Mouse (Mus musculus) lung, adult 18-20 months (tissue): Measurements from ENCODE around the gene Paqr9.

ENCODE experiments used
- DNase-seq, 2 experiments: peaks; one replicate each; pipeline ENCODE4 v3.0.0; 2022; ENCODE audit warnings: mixed read lengths in 2 of 2

Paqr9 gene

GRCm38 (mm10) chr9:95546679-95547078, 12.8 kb upstream of the Paqr9 start:
- no peak for DNase-seq

GRCm38 (mm10) chr9:95549626-95550411, 9.6 kb upstream of the Paqr9 start:
- no peak for DNase-seq

GRCm38 (mm10) chr9:95550856-95551774, 8.3 kb upstream of the Paqr9 start:
- DNase-seq, result no peak

- DNase-seq, result no peak
These were observed 7.2 kb upstream of the Paqr9 start for GRCm38 (mm10) chr9:95552175-95552705.

- no peak for DNase-seq
These were observed 4.9 kb upstream of the Paqr9 start for GRCm38 (mm10) chr9:95554231-95555221.

DNA sequence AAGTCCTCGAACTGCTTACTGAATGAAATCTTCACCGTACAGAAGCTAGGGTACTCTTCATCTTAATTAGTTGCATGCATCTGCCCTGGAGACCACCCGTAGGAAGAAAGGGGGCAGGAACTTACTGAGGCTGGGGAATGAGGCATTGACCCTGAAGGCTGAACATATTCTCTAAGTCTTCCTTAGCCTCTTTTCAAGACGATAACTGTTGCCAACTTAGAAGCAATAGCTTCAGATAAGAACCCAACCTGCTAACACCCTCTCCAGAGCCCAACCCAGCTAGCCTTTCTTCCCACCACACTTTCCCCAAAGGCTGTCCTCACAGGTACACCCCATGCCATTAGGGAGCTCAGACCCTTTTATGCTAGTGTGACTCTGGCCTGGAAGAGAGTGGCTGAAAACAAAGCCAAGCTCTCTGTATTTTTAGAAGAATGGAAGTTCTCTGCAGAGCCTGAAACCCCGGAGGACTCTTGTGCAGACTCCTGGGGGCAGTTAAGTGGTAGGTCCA, 4.2 kb upstream of the Paqr9 start:
- DNase-seq, result no peak

DNA sequence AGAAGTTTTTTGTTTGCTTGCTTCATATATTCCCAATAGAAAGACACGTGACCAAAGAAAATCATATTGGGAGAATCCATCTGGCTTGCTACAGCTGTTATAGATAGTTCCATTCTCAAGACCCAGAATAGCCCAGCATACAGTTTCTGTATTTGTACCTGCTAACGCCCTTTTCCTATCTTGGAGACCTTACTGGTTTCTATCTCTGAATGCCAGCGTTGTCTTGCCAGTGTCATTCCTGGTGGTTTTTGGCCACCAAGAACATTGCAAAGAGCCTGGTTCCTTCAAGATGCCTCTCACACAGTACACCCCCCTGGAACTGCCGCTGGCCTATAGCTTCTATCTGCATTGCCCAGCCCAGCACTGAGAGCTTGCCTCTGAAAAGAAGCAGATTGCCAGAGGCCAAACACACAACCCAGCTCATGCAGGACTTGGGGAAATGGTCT, 3.4 kb upstream of the Paqr9 start:
- DNase-seq, result no peak

DNA sequence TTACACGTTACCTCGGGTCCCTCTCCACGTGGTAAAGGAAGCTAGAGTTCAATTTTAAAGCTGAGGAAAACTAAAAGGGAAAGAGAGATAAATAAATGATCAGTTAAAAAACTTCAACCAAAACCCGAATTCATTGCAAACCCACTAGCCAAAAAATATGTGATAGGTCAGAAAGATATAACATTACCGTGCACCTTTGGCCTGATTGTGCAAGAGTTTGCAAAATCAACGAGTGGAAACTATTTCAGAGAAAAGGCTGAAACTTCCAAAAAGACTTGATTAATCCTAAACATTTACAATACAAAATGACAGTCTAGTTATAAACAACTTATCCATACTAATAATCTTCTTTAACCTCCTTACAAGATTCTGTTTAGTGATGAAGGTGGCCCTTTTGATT, 1.7 kb upstream of the Paqr9 start:
- DNase-seq, result no peak

DNA sequence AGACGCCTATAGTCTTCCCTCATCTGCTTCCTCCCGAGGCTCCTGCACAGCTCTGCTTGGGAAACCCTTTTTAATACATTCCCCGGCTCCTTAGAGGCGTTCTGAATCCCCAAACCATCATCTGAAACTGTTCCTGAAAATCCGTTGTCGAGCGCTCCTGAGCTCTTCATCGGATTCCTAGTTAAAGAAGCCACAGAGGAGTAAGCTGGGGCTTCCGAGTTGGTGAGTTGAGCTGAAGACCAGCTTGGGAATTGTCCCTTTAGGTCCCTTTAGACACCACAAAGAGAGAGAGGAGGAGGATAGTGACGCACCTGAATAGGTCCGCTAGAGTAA, 765 bp upstream of the Paqr9 start:
- no peak for DNase-seq

DNA sequence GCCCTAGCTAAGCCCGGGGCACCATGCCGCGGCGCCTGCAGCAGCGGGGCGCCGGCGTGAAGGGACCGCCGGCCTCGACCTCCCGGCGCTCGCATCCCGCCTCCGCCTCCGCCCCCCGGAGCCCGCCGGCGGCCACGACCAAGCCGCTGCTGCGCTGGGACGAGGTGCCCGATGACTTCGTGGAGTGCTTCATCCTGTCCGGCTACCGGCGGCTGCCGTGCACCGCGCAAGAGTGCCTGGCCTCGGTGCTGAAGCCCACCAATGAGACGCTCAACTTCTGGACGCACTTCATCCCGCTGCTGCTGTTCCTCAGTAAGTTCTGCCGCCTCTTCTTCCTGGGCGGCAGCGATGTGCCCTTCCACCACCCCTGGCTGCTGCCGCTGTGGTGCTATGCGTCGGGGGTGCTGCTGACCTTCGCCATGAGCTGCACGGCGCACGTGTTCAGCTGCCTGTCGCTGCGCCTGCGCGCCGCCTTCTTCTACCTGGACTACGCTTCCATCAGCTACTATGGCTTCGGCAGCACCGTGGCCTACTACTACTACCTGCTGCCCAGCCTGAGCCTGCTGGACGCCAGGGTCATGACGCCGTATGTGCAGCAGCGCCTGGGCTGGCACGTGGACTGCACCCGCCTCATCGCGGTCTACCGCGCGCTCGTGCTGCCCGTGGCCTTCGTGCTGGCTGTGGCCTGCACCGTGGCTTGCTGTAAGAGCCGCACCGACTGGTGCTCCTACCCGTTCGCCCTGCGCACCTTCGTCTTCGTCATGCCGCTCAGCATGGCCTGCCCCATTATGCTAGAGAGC, 679 bp downstream of the Paqr9 start:
- DNase-seq, result no peak

DNA sequence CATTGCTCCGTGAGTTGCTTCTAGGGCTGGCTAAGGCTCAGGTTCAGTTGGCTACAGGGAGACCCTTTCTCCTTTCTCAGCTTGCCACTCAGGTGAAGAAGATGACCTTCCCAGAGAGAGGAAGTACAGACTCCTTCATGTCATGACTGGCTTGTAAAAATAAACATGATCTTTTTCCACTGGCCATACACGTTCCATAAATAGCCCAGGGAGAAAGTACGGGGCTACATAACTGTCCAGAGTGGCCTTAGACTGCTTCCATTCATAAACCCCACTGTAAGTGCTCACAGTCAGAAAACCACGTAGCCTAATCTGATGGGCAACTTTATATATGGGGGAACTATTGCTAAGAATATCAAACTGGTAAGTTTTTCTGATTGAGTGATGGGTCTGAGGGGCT, 4.6 kb downstream of the Paqr9 start:
- no peak for DNase-seq

GRCm38 (mm10) chr9:95566394-95566793, 6.9 kb downstream of the Paqr9 start:
- DNase-seq, result no peak

DNA sequence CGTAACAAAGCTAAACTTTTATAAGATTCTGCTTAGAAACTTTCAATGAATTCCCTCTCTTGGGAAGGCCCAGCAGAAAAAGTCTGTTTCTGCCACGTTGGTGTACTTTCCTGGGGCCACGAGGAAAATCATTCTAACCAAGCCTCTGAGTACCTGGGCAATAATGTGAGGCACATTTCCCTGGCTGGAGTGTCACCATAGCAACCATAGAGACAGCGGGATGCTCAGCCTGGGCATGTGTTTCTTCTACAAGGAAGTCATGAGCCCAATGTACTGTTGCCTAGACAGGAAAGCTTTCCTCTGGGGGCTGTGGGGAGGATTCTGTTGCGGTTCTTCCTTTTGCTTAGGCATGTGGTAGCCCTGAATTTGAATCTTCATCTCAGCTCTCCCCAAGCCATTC, 7.5 kb downstream of the Paqr9 start:
- no peak for DNase-seq

- no peak for DNase-seq
These were observed 9.8 kb downstream of the Paqr9 start for GRCm38 (mm10) chr9:95569249-95569648.

DNA sequence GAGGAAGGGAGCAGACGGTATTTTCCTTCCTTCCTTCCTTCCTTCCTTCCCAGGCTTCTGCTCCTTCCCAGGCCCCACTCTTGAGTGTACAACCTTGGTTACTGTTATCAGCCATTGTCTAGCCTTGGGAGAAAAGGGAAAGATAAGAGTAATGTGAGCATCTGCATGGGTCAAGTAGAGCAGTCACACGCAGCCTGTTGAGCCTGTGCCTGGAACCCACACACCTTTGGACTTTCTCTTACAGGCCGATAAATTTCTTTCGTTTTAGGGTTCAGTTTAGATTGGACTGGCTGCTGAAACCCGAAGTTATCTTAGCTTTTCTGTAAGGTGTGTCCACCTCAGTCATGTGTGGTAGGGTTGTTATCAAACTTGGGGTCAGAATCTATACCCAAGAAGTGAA, 10.5 kb downstream of the Paqr9 start:
- DNase-seq, result no peak

DNA sequence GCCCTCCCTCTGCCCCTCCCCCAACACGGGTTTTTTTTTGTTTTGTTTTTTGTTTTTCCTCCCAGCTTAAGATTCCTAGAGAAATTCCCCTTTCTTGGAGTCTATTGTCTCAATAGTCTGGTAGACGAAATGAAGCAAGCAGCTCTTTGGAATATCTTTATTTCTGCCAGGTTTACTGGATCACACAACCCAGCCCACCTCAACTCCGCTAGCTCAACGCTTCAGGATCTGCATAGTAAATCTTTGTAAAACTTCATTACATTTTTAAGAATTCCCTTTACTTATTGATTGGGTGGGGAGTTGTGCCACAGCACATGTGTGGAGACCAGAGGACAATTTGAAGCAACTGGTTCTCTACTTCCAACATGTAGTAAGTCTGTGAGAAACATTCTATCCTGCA, 11.1 kb downstream of the Paqr9 start:
- no peak for DNase-seq

DNA sequence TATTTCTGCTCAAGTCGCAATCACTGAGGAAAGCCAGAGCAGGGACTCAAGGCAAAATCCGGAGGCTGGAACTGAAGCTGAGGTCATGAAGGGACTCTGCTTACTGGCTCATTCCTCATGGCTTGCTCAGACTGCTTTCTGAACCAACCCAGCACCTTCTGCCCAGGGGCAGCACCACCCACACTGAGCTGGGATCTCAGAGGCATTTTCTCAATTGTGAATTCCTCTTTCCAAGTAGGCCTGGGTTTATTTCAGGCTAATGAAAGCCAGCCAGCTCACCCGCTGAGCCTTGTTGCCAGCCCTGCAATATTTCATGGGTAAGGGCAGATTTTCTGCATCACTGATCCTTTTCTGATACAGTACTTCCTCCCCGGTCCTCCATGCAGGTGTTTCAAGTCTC, 12.0 kb downstream of the Paqr9 start:
- DNase-seq, result no peak

- no peak for DNase-seq
These were observed 13.1 kb downstream of the Paqr9 start for GRCm38 (mm10) chr9:95572558-95572957.

DNA sequence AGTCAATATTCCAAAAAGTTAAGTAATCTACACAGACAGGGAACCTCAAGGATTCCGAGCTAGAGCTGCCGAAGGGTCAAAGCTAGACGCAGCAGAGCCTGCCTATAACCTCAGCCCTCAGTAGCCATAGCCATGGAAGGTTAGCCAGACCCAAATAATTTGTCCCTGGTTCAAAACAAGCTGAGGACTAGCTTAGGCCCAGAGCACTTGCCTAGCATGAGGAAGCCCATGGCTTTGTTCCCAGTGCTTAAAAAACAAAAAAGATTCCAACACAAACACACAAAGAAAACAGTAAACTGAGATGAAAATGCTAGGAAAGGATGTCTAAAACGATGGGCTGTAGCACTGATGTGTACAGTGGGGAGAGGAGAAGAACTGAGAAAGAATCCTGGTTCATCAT, 14.7 kb downstream of the Paqr9 start:
- no peak for DNase-seq

DNA sequence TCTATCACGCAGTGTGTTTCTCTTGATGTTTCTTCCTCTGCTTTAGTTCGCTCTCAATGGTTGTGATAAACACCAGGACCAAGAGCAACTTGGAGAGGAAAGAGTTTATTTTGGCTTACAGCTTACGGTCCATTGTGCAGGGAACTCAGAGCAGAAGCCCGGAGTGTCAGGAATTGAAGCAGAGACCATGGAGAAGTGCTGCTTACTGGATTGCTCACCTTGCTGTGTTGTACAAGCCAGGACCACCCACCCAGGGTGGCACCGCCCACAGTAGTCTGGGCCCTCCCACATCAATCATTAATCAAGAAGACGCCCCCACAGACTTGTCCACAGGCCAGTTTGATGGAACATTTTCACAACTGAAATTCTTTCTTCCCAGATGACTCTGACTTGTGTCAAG, 18.0 kb downstream of the Paqr9 start:
- no peak for DNase-seq

GRCm38 (mm10) chr9:95578366-95578895, 19.0 kb downstream of the Paqr9 start:
- no peak for DNase-seq
